Mouse (Mus musculus): Measurements from ENCODE around the gene Col19a1. TPM values are rescaled to one million over a fixed set of nuclear protein-coding genes. Genes with fewer than 3 reads are reported as not detected.
A peak's percentile ranks its signal among the peaks of the same experiment; 100 is the strongest.

Col19a1 gene
- total RNA-seq, 2 experiments from 2014 or later = not detected

- ATAC-seq (replicated peaks; ENCODE audit: low FRiP score, low TSS enrichment, poor library complexity, severe bottlenecking) = no peak
Observed at GRCm38 (mm10) chr1:24337556-24338275, 249.6 kb downstream of the Col19a1 start.

GRCm38 (mm10) chr1:24336051-24336450 lies 251.2 kb downstream of the Col19a1 start:
- no peak for ATAC-seq (replicated peaks; ENCODE audit: low FRiP score, low TSS enrichment, poor library complexity, severe bottlenecking)

- no peak for ATAC-seq (replicated peaks; ENCODE audit: low FRiP score, low TSS enrichment, poor library complexity, severe bottlenecking)
Observed at GRCm38 (mm10) chr1:24316961-24317589, 270.2 kb downstream of the Col19a1 start.

GRCm38 (mm10) chr1:24316490-24316889 lies 270.8 kb downstream of the Col19a1 start:
- no peak for ATAC-seq (replicated peaks; ENCODE audit: low FRiP score, low TSS enrichment, poor library complexity, severe bottlenecking)

- no peak for ATAC-seq (replicated peaks; ENCODE audit: low FRiP score, low TSS enrichment, poor library complexity, severe bottlenecking)
Observed at GRCm38 (mm10) chr1:24310847-24311246, 276.4 kb downstream of the Col19a1 start.

GRCm38 (mm10) chr1:24310193-24310592 lies 277.1 kb downstream of the Col19a1 start:
- ATAC-seq (replicated peaks; ENCODE audit: low FRiP score, low TSS enrichment, poor library complexity, severe bottlenecking) = no peak

GRCm38 (mm10) chr1:24303077-24303476 lies 284.2 kb downstream of the Col19a1 start:
- no peak for ATAC-seq (replicated peaks; ENCODE audit: low FRiP score, low TSS enrichment, poor library complexity, severe bottlenecking)

GRCm38 (mm10) chr1:24302674-24303073 lies 284.6 kb downstream of the Col19a1 start:
- no peak for ATAC-seq (replicated peaks; ENCODE audit: low FRiP score, low TSS enrichment, poor library complexity, severe bottlenecking)

GRCm38 (mm10) chr1:24300700-24301099 lies 286.6 kb downstream of the Col19a1 start:
- no peak for ATAC-seq (replicated peaks; ENCODE audit: low FRiP score, low TSS enrichment, poor library complexity, severe bottlenecking)

- no peak for ATAC-seq (replicated peaks; ENCODE audit: low FRiP score, low TSS enrichment, poor library complexity, severe bottlenecking)
Observed at GRCm38 (mm10) chr1:24294979-24295942, 292.0 kb downstream of the Col19a1 start.

- ATAC-seq (replicated peaks; ENCODE audit: low FRiP score, low TSS enrichment, poor library complexity, severe bottlenecking) = no peak
Observed at GRCm38 (mm10) chr1:24292515-24292914, 294.8 kb downstream of the Col19a1 start.

- ATAC-seq (replicated peaks; ENCODE audit: low FRiP score, low TSS enrichment, poor library complexity, severe bottlenecking) = no peak
Observed at GRCm38 (mm10) chr1:24286360-24286759, 300.9 kb downstream of the Col19a1 start.

- ATAC-seq (replicated peaks; ENCODE audit: low FRiP score, low TSS enrichment, poor library complexity, severe bottlenecking) = no peak
Observed at GRCm38 (mm10) chr1:24267022-24267421, 320.2 kb downstream of the Col19a1 start.

GRCm38 (mm10) chr1:24261181-24261580 lies 326.1 kb downstream of the Col19a1 start:
- no peak for ATAC-seq (replicated peaks; ENCODE audit: low FRiP score, low TSS enrichment, poor library complexity, severe bottlenecking)

- no peak for ATAC-seq (replicated peaks; ENCODE audit: low FRiP score, low TSS enrichment, poor library complexity, severe bottlenecking)
Observed at GRCm38 (mm10) chr1:24259419-24259818, 327.9 kb downstream of the Col19a1 start.

GRCm38 (mm10) chr1:24257961-24258360 lies 329.3 kb downstream of the Col19a1 start:
- no peak for ATAC-seq (replicated peaks; ENCODE audit: low FRiP score, low TSS enrichment, poor library complexity, severe bottlenecking)

GRCm38 (mm10) chr1:24249105-24249664 lies 338.1 kb downstream of the Col19a1 start:
- ATAC-seq (replicated peaks; ENCODE audit: low FRiP score, low TSS enrichment, poor library complexity, severe bottlenecking) = peak; percentile 67

- no peak for ATAC-seq (replicated peaks; ENCODE audit: low FRiP score, low TSS enrichment, poor library complexity, severe bottlenecking)
Observed at GRCm38 (mm10) chr1:24248294-24249104, 338.8 kb downstream of the Col19a1 start.

Data from megakaryocyte-erythroid progenitor cell, adult 5-6 weeks (primary cell).